27 mouse cellular contexts compared by ENCODE assay signal in the genomic region with DNA sequence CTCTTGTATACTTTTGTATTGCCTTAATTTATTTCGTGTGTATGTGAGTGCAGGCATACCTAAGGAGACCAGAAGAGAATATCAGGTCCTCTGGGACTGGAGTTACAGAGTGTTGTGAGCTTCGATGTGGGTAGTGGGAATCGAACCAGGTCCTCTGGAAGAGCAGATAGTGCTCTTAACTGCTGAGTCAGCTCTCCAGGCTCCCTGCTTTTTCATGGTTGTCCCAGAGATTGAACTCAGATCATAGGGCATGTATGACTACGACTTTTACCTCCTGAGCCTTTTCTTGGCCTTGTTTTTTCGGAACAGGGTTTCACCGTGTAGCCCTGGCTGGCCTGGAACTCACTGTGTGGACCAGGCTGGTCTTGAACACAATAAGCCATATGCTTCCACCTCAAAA.
"Had no signal": no experiment of that assay in that cellular context is flagged by ENCODE, and none has a peak within 500 bp of the region (broad histone marks: within the 10 kb centered on the region; RNA-seq: fewer than 3 reads in every experiment).

No protein-coding gene starts in this region.

- H3K27me3 ChIP-seq: embryonic facial prominence, embryonic 12.5 days; embryonic facial prominence, embryonic 13.5 days; embryonic facial prominence, embryonic 15.5 days; forebrain, embryonic 12.5 days; forebrain, embryonic 13.5 days; forebrain, embryonic 15.5 days had no signal

- H3K4me1 ChIP-seq: embryonic facial prominence, embryonic 10.5 days; embryonic facial prominence, embryonic 12.5 days; embryonic facial prominence, embryonic 13.5 days; embryonic facial prominence, embryonic 15.5 days; forebrain, embryonic 10.5 days; forebrain, embryonic 12.5 days; forebrain, embryonic 13.5 days; forebrain, embryonic 15.5 days had no signal

- H3K9me3 ChIP-seq: embryonic facial prominence, embryonic 10.5 days; embryonic facial prominence, embryonic 12.5 days; embryonic facial prominence, embryonic 13.5 days; embryonic facial prominence, embryonic 15.5 days; forebrain, embryonic 10.5 days; forebrain, embryonic 12.5 days; forebrain, embryonic 13.5 days; forebrain, embryonic 15.5 days had no signal

- H3K27ac ChIP-seq: embryonic facial prominence, embryonic 10.5 days; embryonic facial prominence, embryonic 12.5 days; embryonic facial prominence, embryonic 13.5 days; embryonic facial prominence, embryonic 15.5 days; forebrain, embryonic 10.5 days; forebrain, embryonic 12.5 days; forebrain, embryonic 13.5 days; forebrain, embryonic 15.5 days; gastrocnemius, adult 2 months; heart, adult 2 months had no signal

- ATAC-seq: forebrain, embryonic 13.5 days; forebrain, embryonic 14.5 days; forebrain, embryonic 15.5 days; forebrain, embryonic 16.5 days; forebrain, postnatal 0 days had no signal

- H3K9ac ChIP-seq: embryonic facial prominence, embryonic 12.5 days; embryonic facial prominence, embryonic 13.5 days; embryonic facial prominence, embryonic 15.5 days; forebrain, embryonic 12.5 days; forebrain, embryonic 13.5 days; forebrain, embryonic 15.5 days; forebrain, postnatal 0 days had no signal

- H3K36me3 ChIP-seq: embryonic facial prominence, embryonic 10.5 days; embryonic facial prominence, embryonic 12.5 days; embryonic facial prominence, embryonic 13.5 days; embryonic facial prominence, embryonic 15.5 days; forebrain, embryonic 10.5 days; forebrain, embryonic 12.5 days; forebrain, embryonic 15.5 days had no signal

- H3K4me3 ChIP-seq: embryonic facial prominence, embryonic 10.5 days; embryonic facial prominence, embryonic 12.5 days; embryonic facial prominence, embryonic 13.5 days; embryonic facial prominence, embryonic 15.5 days; erythroblast, embryonic 14.5 days; forebrain, embryonic 10.5 days; forebrain, embryonic 12.5 days; forebrain, embryonic 13.5 days; forebrain, embryonic 15.5 days; gastrocnemius, adult 2 months; heart, adult 2 months had no signal

- DNase-seq: cerebellum, adult 9-10 months; cerebellum, adult 9-11 months; cerebellum, postnatal 10 days; cerebellum, postnatal 14 days; cerebellum, postnatal 25 days; cerebellum, postnatal 36 days; embryo, embryonic 11 days; forebrain, postnatal 0 days; gastrocnemius, adult 2 months; gastrocnemius, postnatal 10 days; gastrocnemius, postnatal 14 days; gastrocnemius, postnatal 25 days; gastrocnemius, postnatal 36 days; heart, adult 11 months; heart, adult 18-20 months; heart, adult 2 months had no signal

- H3K4me2 ChIP-seq: embryonic facial prominence, embryonic 12.5 days; embryonic facial prominence, embryonic 13.5 days; embryonic facial prominence, embryonic 15.5 days; forebrain, embryonic 12.5 days; forebrain, embryonic 13.5 days; forebrain, embryonic 15.5 days had no signal
